Mouse (Mus musculus) neural tube, embryonic 10.5 days (tissue): ENCODE data around the gene Pom121l2.

Experiments used
- DNase-seq: peaks from one replicate; pipeline ENCODE4 v3.0.0-alpha.2; 2017; ENCODE audit warnings: low spot score; ENCODE audit errors: extremely low spot score

The Pom121l2 gene

DNA sequence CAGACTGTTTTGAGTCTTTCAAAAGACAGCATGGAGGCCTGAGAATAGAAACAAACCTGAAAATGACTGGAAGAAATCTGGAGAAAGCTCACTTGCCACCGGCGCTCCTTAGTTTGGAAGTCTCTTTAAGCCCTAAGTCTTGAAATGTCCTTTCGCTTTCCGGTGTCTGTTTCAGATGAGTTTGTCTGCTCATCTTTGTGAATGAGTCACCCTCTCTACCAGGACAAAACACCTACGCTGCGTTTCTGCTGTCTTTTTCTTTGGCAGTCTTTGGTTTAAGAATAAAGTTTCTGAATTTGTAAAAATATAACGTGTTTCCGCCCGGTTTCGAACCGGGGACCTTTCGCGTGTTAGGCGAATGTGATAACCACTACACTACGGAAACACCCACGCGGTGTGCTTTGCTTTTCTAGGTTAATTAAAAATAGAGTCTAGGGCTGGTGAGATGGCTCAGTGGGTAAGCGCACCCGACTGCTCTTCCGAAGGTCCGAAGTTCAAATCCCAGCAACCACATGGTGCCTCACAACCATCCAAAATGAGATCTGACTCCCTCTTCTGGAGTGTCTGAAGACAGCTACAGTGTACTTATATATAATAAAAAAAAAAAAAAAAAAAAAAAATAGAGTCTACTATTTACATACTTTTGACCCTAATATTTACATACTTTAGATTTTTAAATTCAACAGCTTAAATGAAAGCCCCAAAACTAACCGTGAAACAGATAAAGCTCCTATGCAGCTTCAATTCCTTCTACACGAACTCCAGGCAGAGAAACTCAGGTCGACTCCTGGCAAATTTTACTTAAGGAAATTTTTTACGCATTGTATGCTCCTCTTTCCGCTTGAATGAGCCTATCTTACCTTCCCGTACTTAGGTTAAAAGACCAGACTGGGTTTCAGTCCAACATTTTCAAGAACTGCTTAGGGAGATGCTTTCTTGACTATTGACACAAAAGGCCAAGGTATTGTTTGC lies 34.8 kb downstream of the Pom121l2 start:
- peak; percentile 90 for DNase-seq

DNA sequence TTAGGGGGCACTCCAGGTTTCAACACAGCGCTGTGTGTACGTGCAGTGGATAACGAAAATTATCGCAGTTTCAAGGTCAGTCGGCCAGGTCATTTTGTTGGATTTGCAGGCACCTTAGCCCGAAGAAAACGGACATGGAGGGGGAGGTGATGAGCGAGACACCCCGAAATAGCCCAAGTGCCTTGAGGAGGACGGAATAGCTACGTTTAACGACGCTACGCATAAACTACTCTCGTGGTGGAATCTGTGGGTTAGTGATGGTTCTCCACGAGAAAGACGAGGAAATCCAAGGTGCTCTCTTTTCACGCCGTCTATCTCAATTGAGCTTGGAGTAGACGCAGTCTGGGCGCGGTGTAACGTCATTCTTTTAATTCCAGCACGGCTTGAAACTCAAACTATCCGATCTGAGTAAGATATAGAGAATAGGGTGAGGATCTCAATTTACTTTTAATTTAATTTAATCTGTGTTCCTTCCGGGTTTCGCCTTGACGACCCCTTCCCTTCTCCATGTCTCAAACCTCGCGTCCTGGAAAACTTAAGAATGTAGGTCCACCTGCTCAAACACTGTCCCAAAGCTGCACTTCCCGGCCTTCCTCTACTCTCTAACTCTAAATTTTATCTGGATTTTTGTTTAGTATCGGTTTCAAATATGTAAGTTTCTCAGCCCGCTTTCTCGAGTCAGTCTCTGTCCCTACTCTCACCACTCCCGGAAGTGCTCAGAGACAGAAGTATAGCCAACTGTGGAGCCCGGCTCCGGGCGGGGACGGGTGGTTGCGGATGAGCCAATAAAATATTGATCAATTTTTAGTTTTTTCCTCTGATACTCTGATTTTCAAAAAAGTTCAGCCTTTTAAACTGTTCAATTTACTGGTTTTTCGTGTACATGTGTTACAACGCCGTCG lies 39.2 kb downstream of the Pom121l2 start:
- DNase-seq = peak; percentile 51

DNA sequence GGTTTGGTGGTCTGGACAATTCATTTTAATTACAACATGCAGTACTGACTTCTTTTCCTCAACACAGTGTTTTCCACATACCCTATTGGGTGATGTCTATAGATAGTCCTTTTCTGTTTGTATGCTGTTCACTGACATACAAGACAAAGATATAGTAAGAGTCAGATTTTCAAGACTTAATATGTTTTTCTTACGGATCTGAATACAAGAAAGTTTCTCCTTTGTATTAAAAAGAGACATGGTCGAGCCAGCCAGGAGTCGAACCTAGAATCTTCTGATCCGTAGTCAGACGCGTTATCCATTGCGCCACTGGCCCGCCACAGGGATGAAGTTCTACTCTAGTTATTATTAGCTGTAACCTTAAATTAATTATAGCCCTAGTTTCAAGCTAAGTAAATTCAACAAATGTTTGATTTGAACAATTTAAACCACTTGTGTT lies 39.9 kb downstream of the Pom121l2 start:
- DNase-seq = peak; percentile 60

DNA sequence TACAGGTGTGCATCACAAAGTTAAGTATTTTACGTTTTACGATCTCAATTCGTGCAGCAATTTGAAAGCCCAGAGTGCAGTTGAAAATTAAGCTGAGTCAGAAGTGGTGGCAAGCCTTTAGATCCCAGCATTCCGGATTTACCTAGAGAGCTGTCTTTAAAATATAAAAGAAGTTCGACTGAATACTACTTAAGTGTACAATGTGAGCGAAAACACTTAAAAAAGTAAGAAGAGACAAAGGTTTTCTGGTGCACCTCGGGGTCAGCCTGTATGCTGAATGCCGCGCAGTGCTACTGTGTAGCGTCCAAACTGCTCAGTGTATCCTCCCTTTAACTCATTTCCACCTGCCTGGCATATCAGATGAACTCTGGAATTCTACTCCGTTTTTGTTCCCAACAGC lies 40.6 kb downstream of the Pom121l2 start:
- no peak for DNase-seq

DNA sequence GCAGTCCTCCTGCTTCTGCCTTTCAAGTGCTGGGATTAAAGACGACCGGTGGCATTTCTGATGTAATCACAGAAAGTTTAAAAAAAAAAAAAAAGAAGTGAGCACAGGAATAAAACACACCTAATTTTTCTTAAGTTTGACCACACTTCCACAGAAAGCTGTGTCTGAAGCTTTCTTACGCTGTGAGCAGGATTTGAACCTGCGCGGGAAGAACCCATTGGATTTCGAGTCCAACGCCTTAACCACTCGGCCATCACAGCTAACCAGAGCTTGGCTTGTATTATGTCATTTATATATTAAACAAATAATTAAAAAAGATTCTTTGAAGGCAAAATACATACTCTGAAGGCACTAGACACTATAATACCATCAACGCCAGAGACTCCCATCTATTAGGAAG lies 41.2 kb downstream of the Pom121l2 start:
- DNase-seq = peak; percentile 82

DNA sequence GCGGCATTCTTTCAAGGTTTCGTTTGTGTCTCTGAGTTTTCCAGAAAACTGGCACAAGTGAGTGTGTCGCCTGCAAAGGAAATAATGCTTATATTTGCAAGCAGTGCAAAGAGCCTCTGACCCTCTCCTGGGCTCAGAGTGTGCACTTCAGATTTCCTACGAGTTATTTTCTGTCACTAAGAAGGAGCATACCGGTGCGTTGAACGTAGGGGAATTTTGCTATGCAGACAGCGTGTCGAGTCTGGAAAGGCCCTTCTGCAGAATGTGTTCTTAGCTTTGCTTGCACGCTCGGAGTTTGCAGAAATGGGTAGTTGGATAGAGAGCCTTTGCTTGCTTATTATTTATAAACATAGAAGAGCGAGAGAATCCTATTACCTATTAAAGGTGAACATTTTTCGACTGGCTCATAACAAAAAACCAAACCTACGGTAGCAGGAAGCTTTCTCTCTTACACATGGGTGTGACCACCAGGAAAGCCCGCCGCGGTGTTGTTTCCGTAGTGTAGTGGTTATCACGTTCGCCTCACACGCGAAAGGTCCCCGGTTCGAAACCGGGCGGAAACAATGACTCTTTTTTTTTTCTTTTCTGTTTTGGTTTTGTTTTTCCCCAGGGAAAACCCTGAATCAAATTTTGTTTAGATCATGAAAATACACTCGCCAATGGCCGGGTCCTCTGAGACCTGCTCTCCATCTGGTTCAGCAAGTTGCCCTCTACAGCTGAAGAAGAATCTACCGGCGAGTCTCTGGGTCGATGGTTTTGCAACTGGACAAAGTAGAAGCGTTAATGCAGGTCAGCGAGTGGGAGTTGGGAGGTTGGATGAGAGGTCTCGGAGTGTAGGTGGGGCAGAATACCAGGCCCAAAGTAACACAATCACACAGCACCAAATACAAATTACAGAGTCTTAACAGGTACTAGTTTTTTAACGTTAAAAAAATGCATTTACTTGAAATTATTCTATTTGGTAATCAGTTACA lies 45.4 kb downstream of the Pom121l2 start:
- peak; percentile 94 for DNase-seq

DNA sequence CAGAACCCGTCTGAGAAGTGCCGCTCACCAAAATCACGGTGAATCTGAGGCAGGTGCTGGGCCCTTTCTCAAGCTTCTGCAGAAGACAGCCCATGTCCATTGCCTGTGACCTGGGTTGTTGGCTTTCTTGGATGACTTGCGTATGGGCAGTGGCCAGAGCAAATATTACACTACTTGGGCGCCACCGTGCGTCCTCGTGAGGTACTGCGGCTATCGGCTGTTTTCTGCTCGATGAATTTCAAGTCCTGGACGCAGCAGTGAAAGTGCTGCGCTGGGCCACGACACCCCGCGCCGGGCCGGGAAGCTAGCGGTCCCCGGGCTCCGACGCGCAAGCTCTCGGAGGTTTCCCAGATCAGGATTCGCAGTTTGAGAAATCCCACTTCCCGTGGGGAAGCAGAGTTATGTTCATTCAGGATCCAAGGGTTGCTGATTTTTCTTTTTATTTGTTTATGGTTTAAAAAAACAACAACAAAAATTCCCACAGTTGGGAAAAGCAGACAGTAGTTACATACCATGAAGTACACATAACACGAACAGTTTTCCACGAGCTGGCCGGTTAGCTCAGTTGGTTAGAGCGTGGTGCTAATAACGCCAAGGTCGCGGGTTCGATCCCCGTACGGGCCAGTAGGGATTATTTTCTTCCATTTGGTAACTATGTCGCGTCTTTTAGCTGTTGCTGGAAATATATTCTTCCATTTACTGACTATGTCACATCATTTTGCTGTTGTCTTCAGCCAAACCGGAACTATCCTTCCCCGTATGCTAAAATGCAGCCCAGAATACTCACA lies 47.9 kb downstream of the Pom121l2 start:
- peak; percentile 97 for DNase-seq

DNA sequence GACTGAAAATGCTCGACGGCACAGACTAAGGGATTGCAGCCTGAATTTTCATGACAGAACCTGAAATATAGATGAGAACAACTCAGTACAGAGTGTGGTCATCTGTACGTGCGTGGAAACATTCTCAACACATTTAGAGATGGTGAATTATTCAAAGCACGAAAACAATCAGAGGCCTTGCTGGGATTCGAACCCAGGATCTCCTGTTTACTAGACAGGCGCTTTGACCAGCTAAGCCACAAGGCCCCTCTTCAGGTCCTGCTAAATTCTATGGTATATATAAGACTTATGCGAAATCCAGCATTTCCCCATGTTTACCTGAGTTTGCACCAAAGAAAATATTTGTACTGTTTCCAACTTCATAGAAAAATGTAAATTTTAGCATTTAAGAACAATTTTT lies 48.9 kb downstream of the Pom121l2 start:
- DNase-seq = no peak

DNA sequence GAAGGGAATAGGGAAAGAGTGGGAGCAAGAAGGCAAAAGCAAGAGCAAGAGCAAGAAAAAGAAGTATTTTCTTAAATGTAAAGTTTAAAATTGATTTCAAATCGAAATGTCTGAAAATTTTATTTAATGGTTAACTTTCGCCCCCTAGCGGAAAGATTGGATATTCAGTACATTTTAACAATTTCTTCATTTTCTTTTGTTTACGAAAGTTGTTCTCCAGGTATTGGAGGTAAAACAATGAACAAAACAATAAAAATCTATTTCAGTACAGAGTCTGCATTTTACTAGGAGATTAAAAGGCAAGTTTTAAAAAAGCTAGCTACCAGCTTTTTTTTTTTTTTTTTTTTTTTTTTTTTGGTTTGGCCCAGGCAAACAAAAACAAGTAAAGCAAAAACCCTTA lies 49.5 kb downstream of the Pom121l2 start:
- DNase-seq = no peak

DNA sequence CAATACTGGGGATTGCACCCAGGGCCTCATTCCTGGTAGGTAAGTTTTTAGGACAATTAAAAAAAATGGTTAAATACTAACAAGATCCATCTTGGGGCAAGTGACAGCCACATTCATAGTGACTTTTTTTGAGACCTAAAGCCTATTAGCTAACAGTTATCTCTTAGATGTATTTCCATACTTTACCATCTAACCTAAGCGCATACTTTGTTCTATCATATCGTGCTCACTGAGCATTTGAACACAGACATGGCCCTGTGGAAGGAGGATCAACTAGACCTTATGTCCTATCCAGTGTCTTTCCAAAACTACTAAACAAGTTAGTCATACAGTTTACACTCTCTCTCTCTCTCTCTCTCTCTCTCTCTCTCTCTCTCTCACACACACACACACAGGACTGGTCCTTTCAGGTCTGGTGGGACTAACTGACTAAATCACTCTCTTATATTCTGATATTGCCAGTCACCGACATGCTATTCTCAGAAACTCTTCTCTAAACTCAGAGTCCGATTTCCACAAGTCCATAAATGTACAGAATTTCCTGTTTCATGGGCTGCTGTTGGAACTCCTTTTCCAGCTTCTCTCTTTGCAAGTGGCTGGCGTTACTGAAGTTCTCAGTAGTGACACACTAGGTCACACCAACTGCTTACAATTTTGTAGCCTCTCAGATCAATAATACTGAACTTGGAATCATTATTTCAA lies 52.9 kb downstream of the Pom121l2 start:
- no peak for DNase-seq

DNA sequence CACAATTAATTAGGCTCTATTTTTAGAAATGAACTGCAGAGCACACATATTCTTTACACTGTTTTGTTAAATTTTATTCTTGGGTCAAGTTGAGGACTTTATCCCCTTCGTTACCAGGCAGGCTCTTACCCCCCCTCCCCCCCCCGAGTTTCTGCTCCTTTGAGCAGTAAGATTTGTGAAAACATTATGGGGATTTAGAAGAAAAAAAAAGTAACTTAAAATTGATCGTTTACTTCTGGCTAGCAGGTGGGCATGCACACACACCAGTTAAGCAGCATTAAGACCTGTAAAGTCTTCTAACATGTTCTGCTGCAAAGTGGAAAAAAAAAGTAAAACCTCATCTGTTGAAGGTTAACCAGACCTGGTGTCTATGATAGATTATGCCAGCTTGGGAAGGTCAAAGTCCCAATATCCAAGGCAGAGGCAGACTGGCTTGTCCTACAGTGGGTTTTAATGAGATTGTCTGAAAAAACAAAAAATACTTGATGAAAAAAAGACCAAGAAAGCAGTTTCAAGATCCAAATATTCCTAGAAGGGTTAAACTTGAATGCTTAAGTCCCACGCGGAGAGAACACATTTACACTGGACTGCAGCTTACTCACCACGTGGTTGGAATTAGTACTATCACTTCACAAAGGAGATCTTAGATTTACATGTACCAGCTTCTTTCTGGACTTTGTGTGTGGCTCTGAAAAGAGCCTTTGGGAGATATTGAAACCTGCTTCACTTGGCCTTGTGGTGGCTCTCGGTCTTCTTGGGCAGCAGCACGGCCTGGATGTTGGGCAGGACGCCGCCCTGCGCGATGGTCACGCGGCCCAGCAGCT lies 53.7 kb downstream of the Pom121l2 start:
- no peak for DNase-seq

DNA sequence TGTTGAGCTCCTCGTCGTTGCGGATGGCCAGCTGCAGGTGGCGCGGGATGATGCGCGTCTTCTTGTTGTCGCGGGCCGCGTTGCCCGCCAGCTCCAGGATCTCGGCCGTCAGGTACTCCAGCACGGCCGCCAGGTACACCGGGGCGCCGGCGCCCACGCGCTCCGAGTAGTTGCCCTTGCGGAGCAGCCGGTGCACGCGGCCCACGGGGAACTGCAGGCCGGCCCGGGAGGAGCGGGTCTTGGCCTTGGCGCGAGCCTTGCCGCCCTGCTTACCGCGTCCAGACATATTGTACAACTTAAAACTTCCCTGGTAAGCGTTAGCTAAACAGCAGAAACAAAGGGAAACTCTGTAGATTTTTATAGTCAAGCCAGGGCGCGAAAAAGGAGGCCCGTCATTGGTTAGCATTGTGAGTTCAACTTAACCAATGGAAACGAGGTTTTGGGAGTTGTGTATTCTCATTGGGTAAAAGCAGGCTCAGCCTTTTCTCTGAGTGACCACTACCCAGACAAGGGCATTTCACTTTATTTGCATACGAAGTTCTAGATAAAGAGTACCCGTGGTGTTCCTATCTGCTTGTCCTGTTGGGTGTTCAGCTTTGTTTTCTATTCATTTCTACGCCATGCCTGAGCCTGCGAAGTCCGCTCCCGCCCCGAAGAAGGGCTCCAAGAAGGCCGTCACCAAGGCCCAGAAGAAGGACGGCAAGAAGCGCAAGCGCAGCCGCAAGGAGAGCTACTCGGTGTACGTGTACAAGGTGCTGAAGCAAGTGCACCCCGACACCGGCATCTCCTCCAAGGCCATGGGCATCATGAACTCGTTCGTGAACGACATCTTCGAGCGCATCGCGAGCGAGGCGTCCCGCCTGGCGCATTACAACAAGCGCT lies 54.5 kb downstream of the Pom121l2 start, which contains the start of the genes Hist1h2ah and Hist1h2bk:
Gene Hist1h2ah (minus strand): TSS at position 302 of the 882 bp plus-strand sequence.
Gene Hist1h2bk (plus strand): TSS at position 604 of the 882 bp plus-strand sequence.
- peak; percentile 82 for DNase-seq

DNA sequence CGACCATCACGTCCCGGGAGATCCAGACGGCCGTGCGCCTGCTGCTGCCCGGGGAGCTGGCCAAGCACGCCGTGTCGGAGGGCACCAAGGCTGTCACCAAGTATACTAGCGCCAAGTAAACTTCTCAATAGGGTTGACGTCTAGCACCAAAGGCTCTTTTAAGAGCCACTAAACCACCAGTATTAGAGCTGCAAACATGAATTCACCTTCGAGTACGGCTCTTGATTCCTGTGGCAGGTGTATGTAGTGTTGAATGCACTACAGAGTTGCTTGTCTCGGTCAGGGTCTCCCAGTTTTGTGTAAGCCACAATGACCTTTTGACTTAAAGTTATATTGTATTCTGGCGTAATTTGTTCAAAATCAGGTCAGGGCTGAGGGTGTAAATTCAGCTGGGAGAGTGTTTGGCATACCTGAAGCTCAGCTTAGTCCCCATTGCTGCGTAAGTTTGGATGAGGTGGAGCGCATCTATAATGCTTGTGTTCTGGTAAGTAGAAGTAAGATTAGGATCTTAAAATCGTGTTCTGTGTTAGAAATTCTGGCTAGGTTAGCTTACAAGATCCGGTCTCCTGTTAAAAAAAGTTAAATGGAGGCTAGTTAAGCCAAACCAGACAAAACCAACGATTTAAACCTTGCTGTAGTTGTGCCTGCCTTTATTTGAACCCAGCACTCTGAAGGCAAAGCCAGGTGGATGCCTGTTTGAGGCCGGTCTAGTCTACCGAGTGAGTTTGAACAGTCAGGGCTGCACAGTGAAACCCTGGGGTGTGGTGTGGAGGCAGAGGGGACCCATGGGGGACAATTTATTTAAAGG lies 55.4 kb downstream of the Pom121l2 start:
- DNase-seq = peak; percentile 63

DNA sequence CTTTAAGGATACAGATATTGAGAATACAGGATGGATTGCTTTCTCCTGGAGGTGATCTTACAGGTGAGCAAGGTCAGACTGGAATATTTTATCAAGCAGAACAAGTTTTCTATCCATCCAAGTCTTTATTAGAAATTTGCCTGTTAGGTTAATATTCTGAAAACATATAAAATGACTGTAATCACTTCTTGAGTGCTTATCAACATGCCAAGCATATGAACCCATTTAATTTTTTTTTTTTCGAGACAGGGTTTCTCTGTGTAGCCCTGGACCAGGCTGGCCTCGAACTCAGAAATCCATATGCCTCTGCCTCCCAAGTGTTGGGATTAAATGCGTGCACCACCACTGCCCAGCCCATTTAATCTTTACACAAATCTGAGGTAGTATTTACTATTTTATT lies 56.0 kb downstream of the Pom121l2 start:
- no peak for DNase-seq

DNA sequence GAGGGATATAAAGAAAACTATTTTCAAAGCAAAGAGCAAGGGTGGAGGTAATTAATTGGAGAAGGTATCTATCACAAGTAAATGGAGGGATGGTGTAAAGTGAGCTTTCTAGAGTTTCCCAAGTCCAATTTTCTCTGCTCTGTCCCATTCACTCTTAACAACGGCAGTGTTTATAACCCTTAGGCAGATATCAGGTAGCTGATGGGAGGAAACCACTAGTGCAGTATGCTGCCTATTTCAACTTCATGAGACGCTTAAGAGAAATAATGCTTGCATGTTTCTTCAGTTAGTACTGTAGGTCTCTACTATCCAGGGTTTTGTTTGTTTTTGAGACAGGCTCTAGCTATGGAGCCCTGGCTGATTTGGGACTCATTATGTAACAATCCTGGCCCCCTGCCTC lies 56.4 kb downstream of the Pom121l2 start:
- no peak for DNase-seq
